Mouse (Mus musculus) stomach, postnatal 0 days (tissue): ENCODE measurements around the gene Ccdc159.

Source experiments
- CTCF ChIP-seq: IDR thresholded peaks from 2 replicates; pipeline ENCODE4 v1.5.1; 2016; ENCODE audit warnings: antibody characterized with exemption, low read depth, mild to moderate bottlenecking, moderate library complexity
- EP300 ChIP-seq: optimal IDR thresholded peaks from 2 replicates; pipeline ENCODE3; 2016; ENCODE audit warnings: antibody characterized with exemption

DNA sequence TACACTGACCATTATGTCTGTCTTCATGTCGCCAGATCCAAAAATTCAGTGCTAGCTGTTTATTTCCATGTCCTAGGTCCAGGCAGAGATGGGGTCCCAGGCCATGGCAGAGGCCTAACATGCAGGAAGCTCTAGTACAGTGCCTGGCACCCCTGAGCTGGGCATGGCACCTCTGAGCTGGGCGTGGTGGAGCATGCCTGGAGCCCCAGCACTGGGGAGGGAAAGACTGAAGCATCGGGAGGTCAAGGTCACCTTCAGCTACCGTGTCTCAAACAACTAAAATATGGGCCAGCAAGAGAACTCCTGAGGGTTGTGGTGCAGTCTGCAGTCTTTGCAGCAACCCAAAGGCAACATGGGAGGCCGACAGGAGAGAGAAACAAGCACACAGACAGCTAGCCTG lies 31.1 kb downstream of the Ccdc159 start:
- TF ChIP-seq EP300: no peak
- no peak for TF ChIP-seq CTCF
